Mouse (Mus musculus) common myeloid progenitor, adult 5-6 weeks (primary cell): ENCODE results near the gene Mtus2. TPM values are rescaled to one million over a fixed set of nuclear protein-coding genes. Genes with fewer than 3 reads are reported as not detected.

Experiments
- ATAC-seq: replicated peaks from 2 replicates; pipeline ENCODE4 v1.8.0; 2016; ENCODE audit warnings: low read depth, mild to moderate bottlenecking, moderate TSS enrichment, inconsistent platforms; ENCODE audit not compliant: poor library complexity, severe bottlenecking
- total RNA-seq: library from RNA; stranded (forward); fragments of 200-1000, 187-1606 nt; gene quantifications from 2 replicates; pipeline ENCODE4 v1.2.3, GENCODE M21; 2017

Mtus2 gene
- total RNA-seq, 1 experiment from 2014 or later: 4.3 TPM

DNA sequence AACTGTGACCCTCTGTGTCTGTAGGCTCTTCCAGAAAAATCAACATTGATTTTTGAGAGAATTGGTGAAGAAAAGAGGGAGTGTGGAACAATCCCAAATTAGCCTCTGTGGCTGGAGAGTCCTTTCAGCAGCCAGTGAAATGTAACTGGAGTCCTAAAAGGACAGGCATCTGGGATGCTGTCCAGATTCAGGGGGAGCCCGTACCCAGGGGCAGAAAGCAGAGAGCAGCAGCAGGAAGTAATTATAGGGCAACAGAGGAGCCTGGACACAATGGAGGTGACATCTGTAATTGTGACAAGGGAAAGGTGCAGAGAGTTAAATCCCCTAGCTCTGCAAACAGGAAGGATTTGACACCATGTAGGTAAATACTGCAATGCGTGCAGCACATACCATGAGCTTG is 291.1 kb downstream of the Mtus2 start:
- ATAC-seq: no peak

DNA sequence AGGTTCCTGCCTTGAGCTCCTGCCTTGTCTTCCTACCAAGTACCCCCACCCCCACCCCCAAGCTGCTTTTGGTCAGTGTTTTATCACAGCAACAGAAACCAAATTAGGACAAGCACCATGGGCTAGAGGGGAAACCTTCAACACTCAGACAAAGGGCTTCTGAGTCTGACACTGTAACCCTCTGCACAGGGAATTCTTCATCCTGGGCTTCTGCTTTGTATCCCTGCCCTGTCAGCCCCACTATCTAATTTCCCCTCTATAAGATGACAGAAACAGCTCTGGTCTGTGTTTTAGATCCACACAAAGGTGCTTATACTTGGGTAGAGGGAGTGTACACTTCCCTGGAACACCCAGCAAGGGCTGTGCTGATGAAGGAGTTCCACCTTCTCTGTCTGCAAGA is 294.7 kb downstream of the Mtus2 start:
- no peak for ATAC-seq

DNA sequence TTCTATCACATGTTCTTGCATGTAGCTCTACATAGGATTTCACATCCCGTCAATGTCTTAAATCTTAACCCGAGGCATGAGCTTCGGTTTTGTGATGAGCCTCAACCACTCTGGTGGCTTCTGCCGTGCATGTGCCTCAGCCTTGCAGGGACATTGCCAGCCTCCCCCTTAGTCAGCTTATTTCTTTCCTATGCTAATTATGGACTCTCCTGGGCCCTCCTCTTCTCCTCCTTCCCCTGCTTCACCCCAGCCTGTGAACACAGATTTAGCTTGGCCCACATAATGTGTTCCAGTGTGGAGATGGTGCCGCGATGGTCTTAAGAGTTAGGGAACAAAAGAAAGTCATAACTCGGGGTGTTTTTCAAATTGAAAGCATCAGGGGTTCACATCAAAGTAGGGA is 304.9 kb downstream of the Mtus2 start:
- ATAC-seq: no peak

DNA sequence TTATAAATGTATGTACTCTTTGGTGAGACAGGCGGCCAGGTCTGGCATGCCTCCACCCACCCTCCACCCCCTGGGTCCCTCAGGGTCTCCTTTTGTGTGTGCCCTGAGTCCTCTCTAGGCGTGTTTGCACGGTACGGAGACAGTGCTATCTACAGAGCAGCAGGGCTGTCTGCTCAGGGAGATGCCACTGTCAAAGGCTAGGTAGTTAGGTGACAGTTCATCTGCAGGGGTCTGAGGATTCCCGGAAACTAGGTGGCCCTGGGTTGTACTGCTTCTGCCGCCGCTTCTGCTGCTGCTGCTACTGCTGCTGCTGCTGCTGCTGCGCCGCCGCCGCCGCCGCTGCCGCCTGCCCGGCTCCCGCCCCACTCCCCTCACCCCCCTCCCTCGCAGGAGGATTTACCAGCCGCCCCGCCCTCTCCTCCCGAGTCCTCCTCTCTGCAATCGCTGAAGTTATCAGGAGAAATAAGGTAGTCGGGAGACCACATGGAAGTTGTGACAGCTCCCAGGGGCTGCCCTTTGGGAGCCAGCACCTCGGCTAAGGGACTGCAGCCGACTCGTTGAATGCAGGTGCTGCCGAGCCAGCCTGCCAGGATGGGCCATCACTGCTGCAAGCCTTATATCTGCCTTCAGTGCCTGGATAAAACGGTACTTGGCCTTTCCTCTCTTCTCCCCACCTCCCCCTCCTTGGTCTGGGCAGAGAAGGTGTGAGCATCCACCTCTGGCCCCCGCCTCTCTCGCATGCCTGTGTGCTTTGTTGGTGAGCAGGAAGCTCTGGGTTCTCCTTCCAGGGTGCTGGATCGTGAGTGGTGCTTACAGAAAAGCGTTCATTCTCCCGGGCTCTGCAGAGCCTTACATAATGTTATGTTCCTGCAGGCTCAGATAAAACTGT is 307.9 kb downstream of the Mtus2 start:
- peak; percentile 22; the same call in 1 of the 2 replicates for ATAC-seq

DNA sequence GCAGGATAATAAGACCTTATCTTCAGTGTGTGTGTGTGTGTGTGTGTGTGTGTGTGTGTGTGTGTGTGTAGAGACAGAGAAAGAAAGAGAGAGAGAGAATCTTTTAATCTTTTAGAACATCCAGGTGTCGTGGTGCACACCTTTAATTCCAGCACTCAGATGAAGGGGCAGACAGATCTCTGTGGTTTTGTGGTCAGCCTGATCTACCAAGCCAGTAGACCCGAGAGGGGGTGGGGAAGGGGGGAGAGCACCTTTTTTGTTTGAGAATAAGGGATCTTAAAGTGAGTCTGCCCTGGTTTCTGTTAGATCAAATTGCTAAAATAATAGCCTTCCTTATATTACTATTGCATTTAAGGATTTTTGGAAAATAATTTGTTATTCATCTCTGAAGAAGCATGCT is 309.7 kb downstream of the Mtus2 start:
- ATAC-seq: no peak

DNA sequence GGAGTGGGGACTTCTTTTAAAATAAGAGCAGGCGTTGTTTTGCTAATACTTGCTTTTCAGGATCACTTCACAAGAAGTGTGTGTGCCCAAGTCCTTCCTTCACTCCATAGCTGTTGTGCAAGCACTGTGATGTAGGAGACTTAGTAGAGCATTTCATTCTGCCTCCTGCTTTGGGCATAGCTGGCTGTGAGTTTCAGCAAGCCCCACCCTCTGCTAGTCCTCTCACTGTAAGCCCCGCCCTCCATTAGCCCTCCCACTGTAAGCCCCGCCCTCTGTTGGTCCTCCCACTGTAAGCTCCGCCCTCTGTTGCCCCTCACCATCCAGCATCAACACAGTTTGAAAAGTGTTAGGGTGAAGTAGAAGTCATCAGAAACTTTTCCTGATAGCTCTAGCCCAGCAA is 310.3 kb downstream of the Mtus2 start:
- no peak for ATAC-seq

DNA sequence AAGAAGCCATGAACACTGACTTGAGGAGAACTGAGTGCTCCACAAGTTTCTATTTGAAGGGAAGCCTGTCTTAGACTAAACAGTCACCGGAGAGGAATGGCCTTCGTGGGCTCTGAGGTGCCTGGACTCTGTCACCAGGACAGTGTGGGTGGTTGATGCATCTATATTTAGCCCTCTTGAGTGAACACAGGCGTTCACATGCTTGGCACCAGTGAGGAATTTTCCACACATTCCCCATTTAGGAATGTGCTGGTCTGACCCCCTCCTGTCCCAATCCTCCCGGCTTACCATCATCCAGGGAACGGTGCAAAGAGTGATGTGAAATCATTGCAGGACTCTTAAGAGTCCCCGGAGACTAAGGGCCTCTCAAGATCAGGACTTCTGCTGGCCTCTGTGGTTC is 314.9 kb downstream of the Mtus2 start:
- ATAC-seq: no peak

DNA sequence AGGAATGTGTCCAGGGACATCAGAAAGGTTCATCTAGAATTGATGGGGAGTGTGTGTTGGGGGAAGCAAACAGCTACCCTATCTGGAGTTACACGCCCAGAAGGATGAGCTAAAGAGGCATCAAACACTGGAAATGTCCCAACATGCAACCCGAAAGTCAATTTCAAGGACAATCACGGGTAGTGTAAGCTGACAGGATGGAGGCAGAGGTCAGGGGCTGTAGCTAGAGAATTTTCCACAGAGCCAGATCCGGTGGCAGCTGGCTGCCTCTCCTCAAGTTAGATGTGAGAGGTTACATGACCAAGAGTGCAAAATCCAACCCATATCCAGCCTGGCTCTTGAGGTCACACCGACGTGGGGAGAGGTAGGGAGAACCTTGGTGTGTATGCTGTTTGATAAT is 315.7 kb downstream of the Mtus2 start:
- no peak for ATAC-seq

DNA sequence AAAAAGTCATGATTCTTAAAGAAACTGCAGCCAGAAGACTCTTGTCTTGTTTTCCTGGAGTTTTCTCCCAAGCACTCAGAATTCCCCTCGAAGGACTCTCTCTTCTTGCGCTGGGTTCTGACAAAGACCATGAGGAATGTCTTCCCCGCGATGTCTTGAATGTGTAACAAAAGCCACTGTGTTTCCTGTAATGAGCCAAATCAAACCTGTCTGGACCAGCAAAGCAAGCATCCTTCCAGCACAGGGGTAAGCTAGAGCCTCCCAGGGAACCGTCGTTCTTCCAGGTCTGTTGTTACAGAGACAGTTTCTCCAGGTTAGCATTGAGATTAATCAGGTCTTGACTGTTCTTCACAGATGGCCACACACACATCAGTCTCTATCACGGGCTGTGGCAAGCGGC is 321.1 kb downstream of the Mtus2 start:
- ATAC-seq: no peak

DNA sequence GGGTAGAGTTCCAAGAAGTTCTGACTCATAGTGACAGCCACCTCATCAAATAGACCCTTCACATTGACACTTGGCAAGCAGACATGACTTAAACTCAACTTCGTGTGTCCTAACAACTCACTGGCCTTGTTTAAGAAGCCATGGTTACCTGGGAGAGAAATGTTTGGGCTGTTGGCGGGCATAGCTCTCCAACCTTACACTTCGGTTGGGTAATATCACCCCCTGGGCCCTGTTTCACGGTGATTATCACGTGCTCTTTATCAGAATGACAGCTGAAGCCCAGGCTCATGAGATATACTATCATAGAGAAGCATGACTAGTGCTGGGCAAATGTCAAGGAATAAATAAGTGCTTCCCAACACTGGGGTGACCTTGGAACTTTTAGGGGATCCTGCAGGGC is 323.2 kb downstream of the Mtus2 start:
- no peak for ATAC-seq

DNA sequence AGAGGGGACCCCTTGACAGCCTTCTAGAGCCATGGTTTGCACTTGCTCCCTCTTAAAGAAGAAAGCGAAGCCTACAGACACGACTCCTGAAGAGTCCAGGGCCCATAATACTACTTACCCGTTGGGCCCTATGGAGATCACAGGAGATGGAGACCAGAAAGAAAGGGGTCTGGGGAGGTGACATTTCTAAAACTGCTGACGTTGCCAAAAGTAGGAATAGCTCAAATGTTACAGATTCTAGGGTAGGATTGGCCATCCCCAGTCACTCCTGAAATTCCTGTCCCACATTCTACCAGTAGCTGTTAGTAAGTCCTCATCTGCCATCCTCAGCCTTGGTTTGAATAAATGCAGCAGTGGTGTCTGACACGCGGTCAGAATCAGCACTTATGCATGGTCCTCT is 325.0 kb downstream of the Mtus2 start:
- ATAC-seq: no peak

DNA sequence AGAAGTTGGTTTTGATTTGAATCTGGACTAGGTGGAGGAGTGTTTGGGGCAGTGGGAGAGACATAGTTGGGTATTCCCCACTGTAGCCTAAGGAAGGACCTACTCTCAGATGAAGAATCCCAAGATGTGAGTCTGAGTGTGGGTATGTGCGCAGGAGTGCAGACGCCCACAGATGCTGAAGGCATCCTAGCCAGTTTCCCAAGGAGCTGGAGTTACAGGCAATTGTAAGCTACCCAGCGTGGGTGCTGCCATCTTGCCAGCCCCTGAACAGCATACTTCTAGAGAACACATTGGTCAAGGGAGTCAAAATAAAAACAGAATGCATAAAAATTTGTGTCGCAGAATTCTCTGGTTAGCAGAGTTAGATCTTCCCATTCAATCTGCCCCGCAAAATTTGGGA is 325.5 kb downstream of the Mtus2 start:
- no peak for ATAC-seq

DNA sequence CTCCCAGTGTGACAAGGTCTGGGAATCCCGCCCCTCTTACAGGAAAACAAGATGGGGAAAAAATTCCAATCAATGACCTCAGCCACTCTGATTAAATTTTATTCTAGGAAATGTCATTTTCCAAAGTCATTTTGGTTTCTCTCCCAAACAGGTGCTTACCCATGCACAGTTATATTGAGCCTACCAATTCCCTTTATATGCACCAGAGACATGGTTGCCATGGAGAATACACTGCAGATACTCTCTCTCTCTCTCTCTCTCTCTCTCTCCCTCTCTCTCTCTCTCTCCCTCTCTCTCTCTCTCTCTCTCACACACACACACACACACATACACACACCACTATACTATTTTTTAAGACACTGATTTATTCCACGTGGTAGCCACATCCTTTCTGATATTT is 326.1 kb downstream of the Mtus2 start:
- ATAC-seq: no peak

DNA sequence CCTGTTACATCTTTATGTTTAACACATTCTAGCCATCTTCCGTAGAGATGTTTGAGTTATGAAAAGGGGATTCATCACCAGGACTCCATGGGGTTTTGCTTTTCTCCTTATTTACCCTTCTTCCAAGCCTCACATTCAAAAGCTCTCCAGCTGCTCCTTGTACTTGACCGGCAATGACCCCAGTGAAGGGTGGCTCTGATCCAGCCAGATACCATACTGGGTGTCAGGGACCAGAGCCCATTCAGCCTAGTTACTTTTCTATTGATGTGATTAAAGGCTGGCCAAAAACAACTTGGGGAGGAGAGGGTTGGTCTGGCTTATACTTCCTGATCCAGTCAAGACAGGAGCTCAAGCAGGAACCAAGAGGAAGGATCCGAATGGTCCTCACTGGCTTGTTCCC is 326.5 kb downstream of the Mtus2 start:
- ATAC-seq: no peak

DNA sequence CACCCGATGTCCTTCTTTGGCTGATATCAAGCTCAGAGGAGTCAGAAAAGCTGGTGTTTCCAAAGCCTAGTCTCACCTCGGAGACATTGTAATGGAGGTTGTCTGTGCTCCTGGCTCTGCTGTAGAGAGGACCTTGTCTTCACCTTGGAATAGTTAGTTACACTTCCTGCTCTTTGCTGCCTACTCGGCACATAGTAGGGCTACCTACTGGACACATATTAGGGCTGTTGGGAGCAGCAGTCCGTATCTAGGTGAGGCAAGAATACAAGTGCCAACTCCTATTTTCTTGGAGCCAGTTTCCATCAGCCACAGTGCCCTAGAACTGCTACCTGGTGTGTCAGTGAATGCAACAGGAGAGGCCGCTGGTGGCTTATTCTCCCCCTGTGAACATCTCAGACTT is 330.4 kb downstream of the Mtus2 start:
- no peak for ATAC-seq

DNA sequence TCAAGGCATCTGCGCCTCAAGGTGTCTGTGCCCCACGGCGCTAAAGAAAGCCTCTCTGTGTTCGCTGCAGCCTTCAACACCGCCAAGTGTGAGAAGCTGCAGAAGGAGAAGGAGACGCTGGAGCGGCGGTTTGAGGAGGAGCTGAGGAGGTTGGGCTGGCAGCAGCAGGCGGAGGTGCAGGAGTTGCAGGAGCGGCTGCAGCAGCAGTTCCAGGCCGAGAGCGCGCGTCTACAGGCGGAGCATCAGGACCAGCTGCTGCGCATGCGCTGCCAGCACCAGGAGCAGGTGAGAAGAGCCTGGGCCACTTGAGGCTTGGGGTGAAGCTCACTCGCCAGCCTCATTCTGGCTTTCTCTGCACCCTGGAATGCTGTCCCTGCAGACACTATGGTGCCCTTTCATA is 331.7 kb downstream of the Mtus2 start:
- ATAC-seq: no peak

DNA sequence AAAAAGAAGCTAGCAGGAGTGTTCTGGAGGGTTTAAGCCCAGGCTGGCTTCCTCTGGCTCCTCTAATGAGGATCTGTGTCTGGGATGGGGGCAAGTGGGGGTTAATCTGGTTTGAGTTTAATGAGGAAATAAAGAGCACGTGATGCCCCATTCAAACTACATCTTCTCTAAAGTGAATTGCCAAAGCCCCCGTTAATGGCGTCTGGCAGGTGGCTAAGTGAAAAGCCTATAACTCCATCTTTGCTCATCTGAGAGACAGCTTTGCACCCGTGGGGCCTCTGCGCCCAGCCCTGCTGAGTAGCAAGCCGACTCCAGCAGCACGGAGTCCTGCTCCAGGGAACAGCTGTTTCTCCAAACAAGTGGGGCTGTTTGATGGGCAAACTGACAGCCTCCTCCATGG is 332.8 kb downstream of the Mtus2 start:
- ATAC-seq: no peak

DNA sequence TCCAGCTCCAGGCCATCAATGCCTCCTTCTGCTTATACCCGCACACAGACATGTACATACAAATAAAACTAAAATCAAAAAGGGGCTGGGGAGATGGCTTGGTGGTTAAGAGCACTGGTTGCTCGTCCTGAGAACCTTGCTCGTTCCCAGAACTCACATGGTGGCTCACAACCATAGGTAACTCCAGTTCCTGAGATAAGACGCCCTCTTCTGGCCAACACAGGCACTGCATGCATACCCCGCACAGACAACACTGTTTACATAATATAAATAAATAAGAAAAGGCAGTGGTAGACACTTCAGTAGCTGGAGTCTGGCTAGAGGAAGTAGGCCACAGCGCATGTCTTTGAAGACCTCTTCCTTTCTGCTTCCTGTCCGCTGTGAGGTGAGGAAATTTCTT is 335.7 kb downstream of the Mtus2 start:
- no peak for ATAC-seq

DNA sequence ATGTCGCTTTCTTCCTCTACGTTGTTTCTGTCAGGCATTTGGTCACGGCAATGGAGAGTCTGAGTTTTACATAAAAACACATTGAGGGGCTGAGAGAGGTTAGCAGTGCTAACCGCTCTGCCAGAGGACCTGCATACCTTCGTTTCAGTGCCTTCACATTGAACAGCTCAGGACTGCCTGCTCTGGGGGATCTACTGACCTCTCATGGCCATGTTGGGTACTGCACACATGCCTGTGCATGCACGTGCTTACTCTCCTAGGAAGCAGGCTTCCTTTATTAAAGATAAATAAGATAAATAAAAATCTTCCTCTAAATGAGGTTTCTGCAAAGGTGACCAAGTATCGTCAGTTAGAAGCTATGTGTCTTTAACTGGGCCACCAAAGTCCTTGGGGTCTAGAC is 336.2 kb downstream of the Mtus2 start:
- 0 out of 2 replicates have a peak, but pooled peaks have one; percentile 39 for ATAC-seq

DNA sequence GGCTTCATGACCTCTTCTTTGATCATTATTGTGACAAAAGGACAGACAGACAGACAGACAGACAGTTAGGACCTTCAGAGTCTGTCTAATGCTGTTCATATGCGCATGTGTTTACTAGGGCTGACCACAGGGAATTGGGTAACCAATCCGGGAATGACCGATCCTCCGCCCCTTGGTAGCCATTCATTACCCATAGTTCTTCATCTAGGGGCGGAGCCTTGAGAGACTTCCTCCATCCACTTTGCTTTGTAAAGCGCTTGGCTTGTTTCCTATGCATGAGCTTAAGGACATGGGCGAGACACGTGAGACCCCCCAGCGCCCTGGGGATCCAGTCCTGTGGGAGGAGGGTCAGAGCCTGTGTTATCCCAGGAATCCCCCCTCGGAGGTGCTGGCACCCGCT is 345.8 kb downstream of the Mtus2 start:
- 0 out of 2 replicates have a peak, but pooled peaks have one; percentile 8 for ATAC-seq

DNA sequence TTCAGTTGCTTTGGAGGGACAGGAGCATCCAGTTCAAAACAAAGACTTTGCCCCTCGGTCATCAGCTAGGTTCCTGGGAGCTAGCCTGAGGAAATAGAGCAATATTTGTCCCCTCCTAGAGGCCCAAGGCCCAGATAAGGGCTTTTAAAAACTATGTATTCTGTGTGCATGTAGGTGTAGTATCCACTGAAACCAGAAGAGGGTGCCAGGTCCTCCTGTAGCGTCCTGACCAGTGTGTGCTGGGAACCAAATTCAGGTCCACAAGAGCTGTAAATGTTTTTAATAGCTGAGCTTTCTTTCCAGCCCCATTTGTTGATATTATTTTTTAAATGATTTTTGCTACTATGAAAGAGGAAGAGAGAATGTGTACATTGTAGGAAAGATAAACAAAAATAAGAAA is 347.0 kb downstream of the Mtus2 start:
- no peak for ATAC-seq

DNA sequence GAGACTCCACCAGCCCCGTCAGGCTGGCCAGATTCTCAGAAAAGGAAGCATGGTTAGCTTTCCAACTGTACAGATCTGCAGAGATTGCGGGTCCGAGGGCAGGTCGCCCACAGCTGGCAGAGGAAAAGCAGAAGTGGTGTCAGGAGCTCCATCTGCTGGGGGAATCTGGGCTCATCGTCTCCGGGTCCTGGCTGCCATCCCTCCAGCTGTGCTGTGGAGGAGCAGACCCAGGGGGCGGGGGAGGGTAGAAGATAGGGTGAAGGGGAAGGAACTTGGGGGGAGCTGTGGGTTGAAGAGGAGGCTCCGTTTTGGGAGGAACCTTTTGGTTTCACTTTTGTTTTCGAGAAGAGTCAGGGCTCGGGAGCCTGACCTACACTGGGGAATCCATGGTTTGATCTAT is 353.7 kb downstream of the Mtus2 start:
- ATAC-seq: peak; percentile 100
